In genomic region chr1:69447276-69447675, GRCm38 (mm10) we compare ENCODE assay signal across 18 mouse cellular contexts.
DNase-seq lines count a peak whose midpoint lies in the region; ATAC-seq and TF ChIP-seq lines count a peak whose summit lies in the region.
"Had no signal": no experiment of that assay in that cellular context is flagged by ENCODE, and none has a peak within 500 bp of the region (broad histone marks: within the 10 kb centered on the region; RNA-seq: fewer than 3 reads in every experiment).

No protein-coding gene starts in this region.

- TF ChIP-seq EP300 in heart, adult 2 months (IDR thresholded peaks at IDR 0.05; ENCODE audit: insufficient read depth, low read depth, low read length) = no peak

- DNase-seq in adrenal gland, adult 8-10 months = peak; percentile 32
- DNase-seq in adrenal gland, postnatal 4 days (ENCODE audit: low spot score in 2 of 2) = no peak
- peak; percentile 14 for DNase-seq in adipocyte (ENCODE audit: low spot score)
- DNase-seq in adrenal gland, postnatal 10 days = peak; percentile 73
- DNase-seq in adrenal gland, postnatal 25 days = peak; percentile 37
- DNase-seq in heart, adult 2 months = no peak
- no peak for DNase-seq in hindbrain, embryonic 11.5 days (ENCODE audit: low spot score)
- no peak for DNase-seq in thymus, postnatal 14 days
- DNase-seq: cerebellum, adult 11-12 months; cerebellum, adult 2 months; cerebellum, adult 9-10 months; cerebellum, postnatal 10 days; cerebellum, postnatal 25 days; forebrain, postnatal 0 days had no signal

- 69% methylated on average over 5 of the region's 5 CpGs for WGBS in heart, adult 2 months
- 74% methylated on average over 5 of the region's 5 CpGs for WGBS in hindbrain, embryonic 11.5 days

- ATAC-seq in hindbrain, embryonic 11.5 days (ENCODE audit: low FRiP score) = no peak
- ATAC-seq: forebrain, embryonic 13.5 days; forebrain, embryonic 15.5 days; forebrain, postnatal 0 days had no signal

- no peak for TF ChIP-seq POLR2A in heart, adult 2 months (IDR thresholded peaks at IDR 0.05; ENCODE audit: insufficient read depth, low read depth, low read length)

- intact Hi-C loops in heart, adult 2 months (cut with DNase I) = no loop called here

- no peaks in the 10 kb centered on the region for H3K36me3 ChIP-seq in heart, adult 2 months (ENCODE audit: control insufficient read depth, insufficient read depth, low read length)
- H3K36me3 ChIP-seq in hindbrain, embryonic 11.5 days (ENCODE audit: control insufficient read depth, insufficient read depth, low read length) = no peaks in the 10 kb centered on the region
- H3K36me3 ChIP-seq: embryonic facial prominence, embryonic 10.5 days; embryonic facial prominence, embryonic 12.5 days; forebrain, embryonic 15.5 days had no signal

- no peak overlapping the region for H3K4me3 ChIP-seq in heart, adult 2 months
- H3K4me3 ChIP-seq in hindbrain, embryonic 11.5 days (ENCODE audit: low read depth, low read length) = no peak overlapping the region
- H3K4me3 ChIP-seq: embryonic facial prominence, embryonic 10.5 days; embryonic facial prominence, embryonic 12.5 days; forebrain, embryonic 13.5 days; forebrain, embryonic 15.5 days had no signal

- TF ChIP-seq CTCF in heart, adult 2 months (IDR thresholded peaks at IDR 0.05) = no peak

- H3K27me3 ChIP-seq in heart, adult 2 months (ENCODE audit: control insufficient read depth, insufficient read depth, low read length) = no peaks in the 10 kb centered on the region
- H3K27me3 ChIP-seq in hindbrain, embryonic 11.5 days (ENCODE audit: control insufficient read depth, insufficient read depth, low read length) = no peaks in the 10 kb centered on the region
- H3K27me3 ChIP-seq: embryonic facial prominence, embryonic 12.5 days; forebrain, embryonic 13.5 days; forebrain, embryonic 15.5 days had no signal

- H3K79me2 ChIP-seq in heart, adult 2 months (replicated peaks; ENCODE audit: control insufficient read depth, insufficient read depth, low read length) = no peaks in the 10 kb centered on the region

- no peak overlapping the region for H3K9ac ChIP-seq in heart, adult 2 months (ENCODE audit: low read depth, low read length)
- H3K9ac ChIP-seq in hindbrain, embryonic 11.5 days (ENCODE audit: low read depth, low read length) = no peak overlapping the region
- H3K9ac ChIP-seq: embryonic facial prominence, embryonic 12.5 days; forebrain, embryonic 13.5 days; forebrain, embryonic 15.5 days; forebrain, postnatal 0 days had no signal

- no peaks in the 10 kb centered on the region for H3K9me3 ChIP-seq in hindbrain, embryonic 11.5 days (ENCODE audit: control insufficient read depth, low read length)
- H3K9me3 ChIP-seq: embryonic facial prominence, embryonic 10.5 days; embryonic facial prominence, embryonic 12.5 days; forebrain, embryonic 13.5 days; forebrain, embryonic 15.5 days had no signal

- H3K4me2 ChIP-seq in hindbrain, embryonic 11.5 days (replicated peaks; ENCODE audit: low read depth, low read length) = no peak overlapping the region
- H3K4me2 ChIP-seq: embryonic facial prominence, embryonic 12.5 days; forebrain, embryonic 13.5 days; forebrain, embryonic 15.5 days had no signal

- H3K4me1 ChIP-seq in heart, adult 2 months (ENCODE audit: control insufficient read depth, insufficient read depth, low read length) = no peaks in the 10 kb centered on the region
- H3K4me1 ChIP-seq in hindbrain, embryonic 11.5 days (replicated peaks; ENCODE audit: control insufficient read depth, insufficient read depth, low read length) = no peaks in the 10 kb centered on the region
- H3K4me1 ChIP-seq: embryonic facial prominence, embryonic 10.5 days; embryonic facial prominence, embryonic 12.5 days; forebrain, embryonic 13.5 days; forebrain, embryonic 15.5 days had no signal

- no peak overlapping the region for H3K27ac ChIP-seq in heart, adult 2 months
- no peak overlapping the region for H3K27ac ChIP-seq in hindbrain, embryonic 11.5 days (ENCODE audit: low read depth, low read length)
- H3K27ac ChIP-seq: embryonic facial prominence, embryonic 10.5 days; embryonic facial prominence, embryonic 12.5 days; forebrain, embryonic 13.5 days; forebrain, embryonic 15.5 days had no signal

Comparison
In these comparisons a context has a peak if more than half of its experiments do, and no peak if none do; other contexts are left out.
1. DNase-seq: peak in adrenal gland, adult 8-10 months (single experiment), adipocyte (single experiment), adrenal gland, postnatal 10 days (single experiment) and adrenal gland, postnatal 25 days (single experiment); none in adrenal gland, postnatal 4 days (0 of 2), heart, adult 2 months (0 of 2), hindbrain, embryonic 11.5 days (single experiment) and thymus, postnatal 14 days (single experiment).